Mouse (Mus musculus) liver, embryonic 12.5 days (tissue): Measurements from ENCODE around the gene Vamp8. TPM values are rescaled to one million over a fixed set of nuclear protein-coding genes. Genes with fewer than 3 reads are reported as not detected.

Experiments
- ATAC-seq: fragments of 200-750 bp; cut with Nextera tagmentation; 2 replicates; pipeline ENCODE4 v1.8.0; 2017; ENCODE audit warnings: moderate number of reproducible peaks, mild to moderate bottlenecking, moderate library complexity
- H3K27ac ChIP-seq: fragments of 300-500 bp; sonication (generic); 2 replicates; pipeline ENCODE4 v1.5.1; 2016; ENCODE audit warnings: mild to moderate bottlenecking
- H3K27me3 ChIP-seq: fragments of 300-500 bp; sonication (generic); replicated peaks from 2 replicates; pipeline ENCODE4 v1.6.1; 2016; ENCODE audit warnings: mild to moderate bottlenecking, moderate library complexity
- H3K36me3 ChIP-seq: fragments of 300-500 bp; sonication (generic); 2 replicates; pipeline ENCODE4 v1.6.1; 2016; ENCODE audit warnings: mild to moderate bottlenecking, moderate library complexity
- H3K4me1 ChIP-seq: fragments of 300-500 bp; sonication (generic); 2 replicates; pipeline ENCODE4 v1.6.1; 2016
- H3K4me2 ChIP-seq: fragments of 300-500 bp; sonication (generic); 2 replicates; pipeline ENCODE4 v1.6.1; 2016; ENCODE audit warnings: mild to moderate bottlenecking, moderate library complexity
- H3K4me3 ChIP-seq: fragments of 300-500 bp; sonication (generic); 2 replicates; pipeline ENCODE4 v1.5.1; 2016; ENCODE audit warnings: mild to moderate bottlenecking, moderate library complexity
- H3K9ac ChIP-seq: fragments of 300-500 bp; sonication (generic); 2 replicates; pipeline ENCODE4 v1.6.1; 2016; ENCODE audit warnings: mild to moderate bottlenecking, moderate library complexity
- H3K9me3 ChIP-seq: fragments of 300-500 bp; sonication (generic); replicated peaks from 2 replicates; pipeline ENCODE4 v1.6.1; 2016; ENCODE audit warnings: mild to moderate bottlenecking, moderate library complexity
- WGBS: fragments of 180-500 bp; shearing (Covaris S2); methylation state at CpG from one replicate; pipeline ENCODE4 v1.1.7; 2016; ENCODE audit not compliant: insufficient replicate concordance; 5-methylcytosine and 5-hydroxymethylcytosine counted together
- polyA plus RNA-seq: library from polyadenylated mRNA; unstranded; fragments of >200 nt; fragmentation: Nextera tagmentation; extraction: Ambion mirVana; gene quantifications from 2 replicates; pipeline ENCODE4 v1.2.1, GENCODE M21; 2016

The Vamp8 gene
- polyA plus RNA-seq, 1 experiment from 2014 or later: 220 TPM

- H3K4me1 ChIP-seq: peaks cover 53% of the 10 kb centered on the region
- no peak overlapping the region for H3K9ac ChIP-seq
- WGBS: 63% methylated on average over 1 of the region's 1 CpGs
- peak overlapping the region; percentile 18; the same call in 1 of the 2 replicates for H3K27ac ChIP-seq
- H3K36me3 ChIP-seq: peaks cover 77% of the 10 kb centered on the region
- no peaks in the 10 kb centered on the region for H3K27me3 ChIP-seq
- H3K4me2 ChIP-seq: no peak overlapping the region
- no peak for ATAC-seq
- no peaks in the 10 kb centered on the region for H3K9me3 ChIP-seq
- H3K4me3 ChIP-seq: no peak overlapping the region
Measured at GRCm38 (mm10) chr6:72419806-72420205, 29.3 kb upstream of the Vamp8 start.

- peak overlapping the region; percentile 42 for H3K4me2 ChIP-seq
- H3K9ac ChIP-seq: peak overlapping the region; percentile 45
- peaks cover 64% of the 10 kb centered on the region for H3K4me1 ChIP-seq
- 33% methylated on average over 4 of the region's 4 CpGs for WGBS
- H3K27me3 ChIP-seq: no peaks in the 10 kb centered on the region
- H3K9me3 ChIP-seq: no peaks in the 10 kb centered on the region
- peak overlapping the region; percentile 76 for H3K27ac ChIP-seq
- no peak overlapping the region for H3K4me3 ChIP-seq
- peaks cover 61% of the 10 kb centered on the region for H3K36me3 ChIP-seq
- ATAC-seq: peak; percentile 77
Measured at GRCm38 (mm10) chr6:72418279-72418678, 27.8 kb upstream of the Vamp8 start.

GRCm38 (mm10) chr6:72415964-72416772, 25.7 kb upstream of the Vamp8 start:
- Histone ChIP-seq H3K4me3 (no peak overlapping the region), H3K9me3 (no peaks in the 10 kb centered on the region), H3K9ac (no peak overlapping the region), H3K36me3 (peaks cover 41% of the 10 kb centered on the region), H3K27me3 (no peaks in the 10 kb centered on the region), H3K27ac (0 out of 2 replicates have a peak overlapping the region, but pooled peaks have one; percentile 23), H3K4me2 (peak overlapping the region; percentile 82), H3K4me1 (peaks cover 64% of the 10 kb centered on the region)
- no peak for ATAC-seq
- WGBS: 73% methylated on average over 7 of the region's 7 CpGs

- peaks cover 57% of the 10 kb centered on the region for H3K4me1 ChIP-seq
- ATAC-seq: no peak
- whole genome bisulfite sequencing: 74% methylated on average over 5 of the region's 5 CpGs
- H3K27me3 ChIP-seq: no peaks in the 10 kb centered on the region
- H3K36me3 ChIP-seq: peaks cover 31% of the 10 kb centered on the region
- no peaks in the 10 kb centered on the region for H3K9me3 ChIP-seq
- H3K27ac ChIP-seq: 0 out of 2 replicates have a peak overlapping the region, but pooled peaks have one; percentile 23
- peak overlapping the region; percentile 82 for H3K4me2 ChIP-seq
- H3K9ac ChIP-seq: peak overlapping the region; percentile 78; the same call in 1 of the 2 replicates
- H3K4me3 ChIP-seq: peak overlapping the region; percentile 74
Measured at GRCm38 (mm10) chr6:72415181-72415580, 24.7 kb upstream of the Vamp8 start.

- Histone ChIP-seq H3K9me3 (no peaks in the 10 kb centered on the region), H3K27ac (peak within 1 kb of the TSS; percentile 70), H3K4me1 (peaks cover 48% of the 10 kb centered on the region), H3K4me2 (peak within 1 kb of the TSS; percentile 82), H3K9ac (peak within 1 kb of the TSS; percentile 78), H3K36me3 (peaks cover 21% of the 10 kb centered on the region), H3K27me3 (no peaks in the 10 kb centered on the region), H3K4me3 (peak within 1 kb of the TSS; percentile 74)
- 1% methylated on average over 33 of the region's 33 CpGs for WGBS
- peak; percentile 86 for ATAC-seq
Measured at GRCm38 (mm10) chr6:72414076-72414756, 23.7 kb upstream of the Vamp8 start, which contains the start of gene Ggcx. Gene Ggcx, plus strand, starts transcription at chr6:72414308.

- no peak overlapping the region for H3K4me2 ChIP-seq
- H3K27me3 ChIP-seq: no peaks in the 10 kb centered on the region
- H3K4me3 ChIP-seq: no peak overlapping the region
- no peak overlapping the region for H3K9ac ChIP-seq
- 41% methylated on average over 7 of the region's 7 CpGs for WGBS
- no peak for ATAC-seq
- H3K27ac ChIP-seq: no peak overlapping the region
- no peaks in the 10 kb centered on the region for H3K9me3 ChIP-seq
- H3K36me3 ChIP-seq: no peaks in the 10 kb centered on the region
- peaks cover 24% of the 10 kb centered on the region for H3K4me1 ChIP-seq
Measured at GRCm38 (mm10) chr6:72410518-72410917, 20.0 kb upstream of the Vamp8 start.

- no peak overlapping the region for H3K27ac ChIP-seq
- H3K27me3 ChIP-seq: no peaks in the 10 kb centered on the region
- no peaks in the 10 kb centered on the region for H3K36me3 ChIP-seq
- 21% methylated on average over 1 of the region's 1 CpGs for WGBS
- H3K4me1 ChIP-seq: peaks cover 19% of the 10 kb centered on the region
- no peak overlapping the region for H3K4me3 ChIP-seq
- no peaks in the 10 kb centered on the region for H3K9me3 ChIP-seq
- no peak overlapping the region for H3K9ac ChIP-seq
- no peak for ATAC-seq
- no peak overlapping the region for H3K4me2 ChIP-seq
Measured at GRCm38 (mm10) chr6:72410003-72410402, 19.5 kb upstream of the Vamp8 start.

GRCm38 (mm10) chr6:72409567-72409966, 19.1 kb upstream of the Vamp8 start:
- Histone ChIP-seq H3K4me1 (peaks cover 14% of the 10 kb centered on the region), H3K4me3 (no peak overlapping the region), H3K9ac (no peak overlapping the region), H3K27me3 (no peaks in the 10 kb centered on the region), H3K36me3 (no peaks in the 10 kb centered on the region), H3K27ac (no peak overlapping the region), H3K9me3 (no peaks in the 10 kb centered on the region), H3K4me2 (no peak overlapping the region)
- ATAC-seq: no peak
- 10% methylated on average over 3 of the region's 3 CpGs for WGBS

- H3K27ac ChIP-seq: no peak overlapping the region
- 2% methylated on average over 5 of the region's 5 CpGs for WGBS
- no peak overlapping the region for H3K4me3 ChIP-seq
Measured at GRCm38 (mm10) chr6:72407119-72407518, 16.6 kb upstream of the Vamp8 start.

GRCm38 (mm10) chr6:72405356-72405755, 14.9 kb upstream of the Vamp8 start:
- Histone ChIP-seq H3K9me3 (no peaks in the 10 kb centered on the region), H3K27ac (no peak overlapping the region), H3K9ac (no peak overlapping the region), H3K4me2 (no peak overlapping the region), H3K27me3 (no peaks in the 10 kb centered on the region), H3K4me1 (peaks cover 6% of the 10 kb centered on the region), H3K4me3 (no peak overlapping the region), H3K36me3 (no peaks in the 10 kb centered on the region)
- WGBS: 80% methylated on average over 7 of the region's 7 CpGs
- no peak for ATAC-seq

More at GRCm38 (mm10) chr6:72407119-72407518, 16.6 kb upstream of the Vamp8 start:
- Histone ChIP-seq H3K36me3 (no peaks in the 10 kb centered on the region), H3K27me3 (no peaks in the 10 kb centered on the region), H3K9ac (no peak overlapping the region), H3K9me3 (no peaks in the 10 kb centered on the region), H3K4me1 (peaks cover 6% of the 10 kb centered on the region), H3K4me2 (no peak overlapping the region)
- ATAC-seq: peak; percentile 82

- 17% methylated on average over 7 of the region's 7 CpGs for WGBS
- H3K27me3 ChIP-seq: no peaks in the 10 kb centered on the region
- peaks cover 34% of the 10 kb centered on the region for H3K4me1 ChIP-seq
- H3K4me3 ChIP-seq: no peak overlapping the region
- no peak overlapping the region for H3K27ac ChIP-seq
- no peaks in the 10 kb centered on the region for H3K9me3 ChIP-seq
- no peaks in the 10 kb centered on the region for H3K36me3 ChIP-seq
- H3K4me2 ChIP-seq: no peak overlapping the region
- ATAC-seq: peak; percentile 26; the same call in 1 of the 2 replicates
- H3K9ac ChIP-seq: no peak overlapping the region
Measured at GRCm38 (mm10) chr6:72401875-72402274, 11.4 kb upstream of the Vamp8 start.

GRCm38 (mm10) chr6:72399967-72400366, 9.5 kb upstream of the Vamp8 start:
- no peak for ATAC-seq
- Histone ChIP-seq H3K36me3 (peaks cover 3% of the 10 kb centered on the region; the same call in 1 of the 2 replicates), H3K27me3 (no peaks in the 10 kb centered on the region), H3K4me1 (peaks cover 39% of the 10 kb centered on the region), H3K4me3 (no peak overlapping the region), H3K9me3 (no peaks in the 10 kb centered on the region), H3K27ac (no peak overlapping the region), H3K9ac (no peak overlapping the region), H3K4me2 (no peak overlapping the region)
- 68% methylated on average over 2 of the region's 2 CpGs for WGBS
